Mouse (Mus musculus) thymus, postnatal 25 days (tissue): ENCODE measurements around the gene Sptbn4.

ENCODE experiments used
- DNase-seq: peaks from one replicate; pipeline ENCODE4 v3.0.0; 2022

The Sptbn4 gene

DNA sequence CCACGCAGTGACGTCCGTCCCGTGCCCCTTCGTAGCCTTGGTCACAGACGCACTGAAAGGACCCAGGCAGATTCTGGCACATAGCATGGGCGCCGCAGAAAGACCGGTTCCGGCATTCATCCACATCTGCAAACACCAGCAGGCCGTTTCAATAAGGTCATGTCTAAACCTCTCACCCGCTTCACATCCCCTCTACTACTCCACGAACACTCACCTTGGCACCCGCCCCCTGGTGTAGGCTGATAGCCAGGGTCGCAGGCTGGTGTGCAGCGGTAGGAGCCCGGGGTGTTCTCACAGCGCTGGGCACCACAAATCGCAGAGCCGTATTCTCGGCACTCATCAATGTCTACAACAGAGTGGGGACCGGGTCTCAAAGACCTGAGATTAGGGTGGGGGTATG is 128.1 kb downstream of the Sptbn4 start:
- no peak for DNase-seq

DNA sequence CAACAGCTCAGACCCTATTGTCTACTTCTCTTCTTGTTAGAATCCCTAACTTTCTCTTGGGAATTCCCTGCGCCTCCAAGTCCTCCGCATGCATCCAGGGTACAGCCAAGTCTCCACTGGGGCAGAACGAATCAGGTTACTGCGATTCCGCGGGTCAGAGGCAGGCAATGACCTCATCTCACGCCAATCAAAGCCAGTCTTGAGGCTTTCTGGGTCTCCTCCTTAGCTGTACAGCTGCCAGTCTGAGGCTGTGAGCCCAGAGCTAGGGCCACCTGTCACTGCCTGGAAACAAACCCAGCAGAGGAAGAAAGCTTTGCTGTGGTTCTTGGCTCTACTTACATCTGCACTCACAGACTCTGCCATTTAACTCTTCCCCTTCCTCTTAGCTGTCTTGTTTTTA is 131.5 kb downstream of the Sptbn4 start:
- peak; percentile 61 for DNase-seq

DNA sequence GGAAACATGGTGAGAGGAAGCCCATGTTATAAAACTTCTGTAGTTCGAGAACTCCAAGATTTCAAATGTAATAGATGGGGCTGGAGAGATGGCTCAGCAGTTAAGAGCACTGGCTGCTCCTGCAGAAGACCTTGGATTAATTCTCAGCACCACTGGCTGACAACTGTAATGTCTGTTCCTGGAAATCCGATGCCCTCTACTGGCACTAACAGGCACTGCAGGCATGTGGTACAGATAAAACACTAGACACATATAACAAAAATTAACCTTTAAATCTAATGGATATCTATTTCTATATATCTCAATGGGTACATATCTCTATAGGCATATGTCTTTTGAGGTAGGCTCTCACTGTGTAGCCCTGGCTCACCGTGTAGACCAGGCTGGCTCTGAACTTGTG is 133.1 kb downstream of the Sptbn4 start:
- DNase-seq = no peak

DNA sequence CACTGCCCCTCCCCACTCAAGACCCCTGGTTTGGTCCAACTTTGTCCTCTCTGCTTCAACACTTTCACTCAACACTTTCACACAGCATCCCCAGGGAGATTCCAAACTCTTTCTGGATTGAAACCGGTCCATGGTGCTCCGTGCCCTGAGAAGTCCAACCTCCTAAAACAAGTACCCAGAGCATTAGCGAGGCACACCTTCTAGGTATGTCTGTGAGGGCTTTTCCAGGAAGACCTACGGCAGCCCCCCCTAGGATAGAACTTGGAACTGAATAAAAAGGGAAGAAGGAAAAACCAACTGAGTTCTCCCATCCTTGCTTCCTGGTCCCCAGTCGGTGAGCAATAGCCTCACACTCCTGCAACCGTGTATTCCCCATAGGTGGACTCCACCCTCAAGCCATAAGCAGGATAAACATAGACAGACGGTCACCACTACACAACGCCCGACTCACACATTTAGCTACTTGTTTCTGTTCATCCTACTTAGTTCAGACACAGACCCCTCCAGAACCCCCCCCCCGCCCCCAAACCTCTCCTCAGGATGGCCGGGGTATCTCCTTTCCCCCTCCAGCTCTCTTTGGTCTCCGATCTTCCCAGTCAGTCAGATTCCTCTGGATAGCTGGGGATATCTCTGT is 135.7 kb downstream of the Sptbn4 start:
- DNase-seq = no peak

DNA sequence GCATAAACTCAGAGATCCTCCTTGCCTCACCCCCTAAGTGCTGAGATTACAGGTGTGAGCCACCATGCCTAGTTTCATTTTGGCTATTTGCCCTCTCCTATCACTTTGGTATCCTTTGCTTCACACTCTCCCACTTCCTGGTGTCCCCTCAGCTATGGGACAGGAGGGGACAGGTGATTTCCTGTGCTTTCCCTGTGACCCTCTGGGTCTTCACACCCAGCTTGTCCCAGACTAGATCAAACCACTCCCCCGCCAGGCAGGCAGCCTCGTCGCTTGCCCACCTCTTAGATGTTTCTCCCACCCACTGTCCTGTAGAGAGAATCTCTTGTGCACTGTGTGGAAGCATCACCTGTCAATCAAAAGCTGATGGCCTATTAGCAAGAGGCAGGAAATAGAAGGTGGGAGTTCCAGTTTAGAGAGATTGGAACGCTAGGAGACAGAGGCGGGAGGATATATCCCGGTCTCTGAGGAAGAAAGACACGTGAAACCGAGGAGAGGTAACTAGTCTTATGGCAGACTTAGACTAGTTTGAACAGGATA is 136.4 kb downstream of the Sptbn4 start:
- DNase-seq = no peak

DNA sequence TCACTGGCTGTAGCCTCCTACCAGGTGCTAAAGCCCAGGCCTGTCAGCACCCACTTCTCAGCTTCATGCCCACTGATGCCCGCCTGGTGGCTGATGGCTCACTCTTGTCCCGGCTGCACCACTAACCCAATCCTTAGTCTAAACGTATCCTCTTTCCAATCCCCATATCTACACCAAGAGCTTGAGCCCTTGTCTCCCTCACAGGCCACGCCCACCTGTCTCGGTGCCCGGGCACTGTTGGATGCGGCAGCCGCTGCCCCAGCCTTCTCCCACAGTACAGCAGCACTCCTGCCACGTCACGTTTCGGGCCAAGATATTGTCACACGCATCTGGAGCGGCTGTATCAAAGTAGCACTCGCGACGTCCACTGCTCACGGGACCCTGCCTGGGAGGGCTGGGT is 137.2 kb downstream of the Sptbn4 start:
- no peak for DNase-seq

DNA sequence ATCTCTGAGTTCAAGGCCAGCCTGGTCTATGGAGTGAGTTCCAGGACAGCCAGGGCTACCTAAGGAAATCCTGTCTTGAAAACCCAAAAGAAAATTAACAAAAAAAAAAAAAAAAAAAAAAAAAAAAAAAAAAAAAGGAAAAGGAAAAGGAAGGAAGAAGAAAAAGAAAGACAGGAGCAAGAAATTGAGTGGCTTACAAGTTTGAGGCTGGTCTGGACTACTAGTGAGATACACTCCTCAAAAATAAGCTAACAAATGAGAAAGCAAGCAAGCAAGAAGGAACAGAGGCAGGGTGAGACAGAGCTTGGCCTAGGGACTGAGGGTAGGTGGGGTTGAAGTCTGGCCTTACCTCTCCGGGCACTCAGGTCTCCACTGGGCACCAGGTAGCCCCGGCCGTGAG is 137.7 kb downstream of the Sptbn4 start:
- DNase-seq = no peak

DNA sequence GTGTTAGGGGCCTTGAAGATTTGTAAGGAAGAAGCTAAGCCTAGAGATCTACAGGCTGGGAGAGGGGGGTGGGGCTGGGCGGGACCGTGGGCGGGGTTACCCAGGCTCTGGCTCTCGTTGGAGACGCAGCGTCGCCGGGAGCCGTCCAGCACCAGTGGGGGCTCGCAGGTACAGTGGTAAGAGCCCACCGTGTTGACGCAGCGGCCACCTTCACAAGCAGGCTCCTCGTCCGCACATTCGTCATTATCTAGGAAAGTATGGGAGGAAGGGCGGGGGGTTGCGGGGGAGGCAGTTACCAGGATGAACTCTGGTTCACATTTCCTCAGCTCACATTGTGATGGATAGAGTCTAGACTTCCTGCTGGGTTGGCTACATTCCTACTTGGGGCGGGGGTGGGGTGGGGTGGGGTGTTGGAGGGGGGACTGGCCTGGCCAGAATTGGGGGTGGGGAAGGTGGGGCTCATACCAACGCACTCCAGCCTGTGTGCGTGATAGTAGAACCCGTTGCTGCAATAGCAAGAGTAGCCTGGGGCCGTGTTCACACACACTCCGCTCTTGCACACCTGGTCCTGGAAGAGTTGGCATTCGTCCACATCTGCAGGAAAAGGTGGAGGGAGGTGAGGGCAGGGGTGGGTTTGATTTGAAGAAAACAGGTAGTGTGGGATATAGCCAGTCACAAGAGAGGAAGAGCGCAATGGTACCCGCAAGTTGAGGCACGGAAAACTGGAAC is 138.5 kb downstream of the Sptbn4 start:
- DNase-seq = no peak

DNA sequence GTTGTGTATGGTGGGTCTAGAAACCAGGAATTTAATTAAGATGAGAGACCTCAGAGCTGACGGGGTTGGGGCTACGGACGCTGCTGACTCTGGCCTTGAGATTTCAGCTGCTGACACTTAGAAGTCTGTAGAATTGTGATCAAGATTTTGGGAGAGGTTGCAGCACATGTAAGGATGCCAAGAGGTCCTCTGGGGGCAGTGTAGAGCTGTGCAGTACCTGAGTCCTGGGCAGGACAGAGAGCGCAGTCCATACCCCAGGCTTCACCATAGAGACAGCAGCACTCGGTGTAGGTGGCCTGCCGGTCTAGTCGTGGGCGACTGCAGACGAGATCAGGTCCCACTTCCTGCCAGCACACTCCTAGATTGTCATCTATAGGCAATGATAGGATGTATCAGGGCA is 139.9 kb downstream of the Sptbn4 start:
- no peak for DNase-seq
